Mouse (Mus musculus) kidney, postnatal 10 days (tissue): Measurements from ENCODE around the gene Zfp345.
"Not testable (repeated sequence)": the region's sequence is repeated elsewhere in the genome, so short reads cannot be mapped to it uniquely, and the experiment has no call there.

Experiments used
- DNase-seq: peaks from one replicate; pipeline ENCODE4 v3.0.0; 2021; ENCODE audit warnings: mixed read lengths

Gene Zfp345

DNA sequence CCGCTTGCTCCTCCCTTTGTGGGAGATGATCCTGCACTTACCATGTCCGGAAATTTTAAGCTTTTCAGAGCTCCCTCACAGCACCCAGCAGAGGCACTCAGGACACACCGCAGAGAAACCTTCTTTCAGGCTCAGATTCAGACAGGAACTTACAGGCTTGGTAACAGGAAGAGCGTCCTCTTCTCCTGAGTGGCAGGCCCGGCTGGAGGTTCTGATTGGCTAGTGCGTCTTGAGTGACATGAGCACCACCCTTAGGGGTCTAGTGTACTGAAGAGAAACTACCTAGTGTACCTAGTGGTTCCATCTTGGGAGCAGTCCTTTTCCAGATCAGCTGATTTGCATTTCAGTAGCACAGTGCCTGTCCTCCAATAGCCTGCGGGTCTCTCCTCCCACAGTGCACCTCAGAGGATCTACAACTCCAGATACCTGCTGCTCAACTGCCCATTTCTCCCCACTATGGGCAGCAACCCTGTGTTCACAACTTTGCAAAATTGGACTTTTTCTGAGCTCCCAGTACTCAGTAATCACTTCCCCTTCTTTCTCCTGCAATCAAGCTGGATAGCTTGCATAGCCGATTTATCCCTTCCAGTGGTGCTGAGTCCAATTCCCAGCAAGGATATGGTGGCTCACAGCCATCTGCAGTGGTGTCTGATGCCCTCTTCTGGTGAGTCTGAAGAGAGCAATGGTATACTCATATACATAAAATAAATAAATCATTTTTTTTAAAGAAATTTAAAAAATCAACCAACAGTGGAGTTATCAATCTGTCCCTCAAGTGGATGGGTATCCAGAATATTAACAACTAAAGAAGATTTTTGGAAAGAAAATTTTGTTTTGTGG, at the start of gene Zfp345:
Zfp345 (minus strand) TSS at position 153 of the 840 bp plus-strand sequence.
- peak; percentile 12 for DNase-seq

DNA sequence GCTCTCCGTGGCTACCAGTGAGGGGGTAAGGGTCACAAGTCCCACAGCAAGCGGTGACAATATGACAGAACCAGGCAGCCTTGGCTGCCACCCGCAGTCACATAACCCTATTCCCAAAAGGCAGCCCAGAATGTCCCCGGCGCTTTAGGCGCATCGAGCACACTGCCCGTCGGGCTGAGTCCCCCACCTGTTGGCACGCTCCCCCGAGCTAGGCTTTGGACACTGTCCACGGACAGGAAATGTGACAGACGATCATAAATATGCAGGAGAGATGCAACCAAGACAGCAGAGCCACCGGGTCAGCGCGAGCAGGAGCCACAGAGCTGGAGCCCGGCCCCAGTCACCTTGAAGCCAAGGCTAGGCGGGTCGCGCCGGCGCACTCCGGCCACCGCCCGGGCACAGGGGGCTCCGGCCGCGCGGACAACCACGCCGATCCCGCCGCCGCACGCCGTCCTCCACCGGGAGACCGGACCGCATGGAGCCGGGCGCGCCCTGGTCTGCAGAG, 40.9 kb upstream of the Zfp345 start:
- no peak for DNase-seq

DNA sequence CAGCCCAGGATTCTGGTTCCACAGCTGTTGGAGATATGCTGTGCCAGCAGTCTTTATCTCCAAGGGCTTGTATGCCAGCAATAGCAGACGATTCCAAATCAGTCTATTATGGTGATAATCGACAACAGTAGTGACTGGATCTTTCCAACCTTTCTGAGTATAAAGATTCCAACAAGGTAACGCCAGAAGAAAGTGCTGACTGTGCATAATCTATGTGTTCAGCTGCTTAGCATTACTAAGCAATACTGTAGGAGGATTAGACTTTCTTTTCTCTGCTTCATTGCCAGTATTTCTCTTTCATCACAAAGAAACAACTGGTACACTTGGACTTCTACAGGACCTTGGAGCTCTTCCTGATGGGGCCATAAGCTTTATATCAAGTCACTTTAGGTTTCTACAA, 27.9 kb upstream of the Zfp345 start:
- no peak for DNase-seq

DNA sequence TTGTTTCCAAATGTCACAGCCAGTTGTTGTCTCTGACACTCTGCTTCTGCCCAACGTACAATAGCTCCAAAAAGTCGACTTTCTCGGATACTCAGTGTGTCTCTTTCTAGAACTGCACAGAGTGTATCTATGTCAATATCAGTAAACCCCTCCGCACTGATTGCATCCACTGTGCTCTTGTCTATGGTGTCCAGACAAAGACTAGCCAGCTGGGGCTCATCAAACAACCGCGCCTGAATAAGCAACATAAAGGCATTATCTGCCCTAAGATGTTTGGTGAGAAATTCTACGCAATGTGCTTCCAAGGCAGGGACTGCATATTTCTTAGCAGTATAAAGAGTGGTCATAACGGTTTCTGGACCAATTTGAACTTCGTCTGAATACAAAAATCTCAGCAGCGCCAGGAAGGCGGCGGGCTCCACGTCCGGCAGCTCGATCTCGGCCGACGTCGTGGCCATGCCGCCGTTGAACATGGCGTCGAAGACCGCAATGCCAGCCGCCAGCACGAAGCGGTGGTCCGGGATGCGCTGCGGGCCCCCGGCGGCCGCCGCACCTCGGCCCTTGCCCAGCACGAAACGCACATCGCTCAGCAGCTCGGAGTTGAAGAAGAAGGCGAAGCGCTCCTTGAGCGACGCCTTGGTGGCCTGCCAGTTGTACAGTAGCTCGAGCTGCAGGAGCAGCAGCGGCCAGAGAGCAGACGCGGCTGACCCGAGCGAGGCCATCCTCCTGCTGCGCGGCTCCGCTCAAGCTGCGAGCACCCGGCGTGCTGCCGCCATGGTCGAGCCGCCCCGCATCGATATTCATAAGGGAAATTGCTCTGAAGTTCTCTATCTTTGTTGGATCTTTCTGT, 15.5 kb upstream of the Zfp345 start:
- not testable (repeated sequence) for DNase-seq

DNA sequence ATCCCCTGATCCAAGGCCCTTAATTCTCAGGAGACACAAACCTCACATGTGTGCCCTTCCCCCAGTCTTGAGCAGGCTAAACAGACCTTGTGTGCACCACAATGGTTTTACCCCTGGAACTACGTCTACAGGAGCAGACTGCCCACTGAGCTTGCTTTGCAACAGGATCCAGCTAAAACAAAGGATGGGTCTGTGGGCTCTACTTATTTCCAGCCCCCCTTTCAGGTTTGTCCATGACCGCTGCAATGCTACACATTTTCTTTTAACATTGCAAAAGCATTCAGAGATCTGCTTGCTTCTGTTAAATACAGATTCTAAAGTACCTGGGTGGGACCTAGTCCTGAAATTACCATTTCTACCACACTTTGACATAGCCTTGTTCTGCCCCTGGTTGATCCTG, 8.1 kb upstream of the Zfp345 start:
- DNase-seq: no peak

DNA sequence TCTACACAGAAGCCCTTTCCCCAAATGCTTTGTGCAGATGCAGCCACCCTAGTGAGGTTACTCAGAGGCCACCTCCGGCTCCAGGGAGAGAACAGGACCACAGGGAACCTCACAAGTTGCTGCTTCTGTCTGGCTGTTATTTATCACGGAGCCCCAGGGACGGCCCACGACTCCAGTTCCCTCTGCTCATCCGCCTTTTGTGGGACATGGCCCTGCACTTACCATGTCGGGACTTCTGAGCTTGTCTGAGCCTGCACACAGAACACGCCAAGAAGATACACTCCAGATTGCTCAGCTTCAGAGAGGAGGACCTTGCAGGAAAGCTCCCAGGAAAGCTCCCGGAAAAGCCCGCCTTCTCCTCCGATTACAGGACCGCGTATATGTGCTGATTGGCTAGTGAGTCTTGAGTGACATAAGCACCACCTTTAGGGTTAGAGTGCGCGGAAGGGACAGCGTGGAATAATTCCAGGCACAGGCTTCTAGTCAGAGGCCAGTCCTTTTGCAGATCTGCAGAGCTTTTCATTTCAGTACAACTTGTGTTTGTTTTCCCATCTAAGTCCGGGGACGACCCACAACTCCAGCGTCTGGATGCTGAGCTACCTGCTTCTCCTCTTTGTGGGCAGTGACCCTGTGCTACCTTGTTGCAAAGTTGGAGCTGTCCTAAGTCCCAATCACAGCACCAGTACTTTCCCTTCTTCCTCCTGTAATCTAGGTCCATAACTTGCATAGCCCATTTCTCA, 33.5 kb downstream of the Zfp345 start, which contains the start of gene Zfp442:
Zfp442 (minus strand) TSS at position 307 of the 740 bp plus-strand sequence.
- peak; percentile 81 for DNase-seq

DNA sequence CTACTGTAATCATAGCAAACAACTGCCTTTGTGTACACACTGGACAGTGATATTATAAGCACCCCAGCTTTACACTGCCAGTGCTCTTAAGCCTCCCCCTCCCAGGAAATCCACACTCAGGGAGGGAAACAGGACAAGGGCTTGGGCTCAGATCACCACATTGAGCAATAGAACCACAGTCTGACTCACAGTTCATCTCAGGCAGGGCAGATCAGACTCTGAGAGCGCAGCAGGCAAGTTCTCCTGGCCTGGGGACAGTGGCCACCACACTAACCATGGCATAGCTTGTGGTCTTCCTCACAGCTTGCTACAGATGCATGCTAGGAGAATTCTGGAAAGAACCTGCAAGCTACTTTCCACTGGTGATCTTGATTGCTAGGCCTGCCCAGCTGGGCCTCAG, 45.8 kb downstream of the Zfp345 start:
- not testable (repeated sequence) for DNase-seq
